Mouse (Mus musculus) embryo, embryonic 10 days (tissue): ENCODE data around the gene Dnmt1.

Source experiments
- DNase-seq: peaks from one replicate; pipeline ENCODE4 v3.0.0-alpha.2; 2015; ENCODE audit warnings: low spot score

The Dnmt1 gene

DNA sequence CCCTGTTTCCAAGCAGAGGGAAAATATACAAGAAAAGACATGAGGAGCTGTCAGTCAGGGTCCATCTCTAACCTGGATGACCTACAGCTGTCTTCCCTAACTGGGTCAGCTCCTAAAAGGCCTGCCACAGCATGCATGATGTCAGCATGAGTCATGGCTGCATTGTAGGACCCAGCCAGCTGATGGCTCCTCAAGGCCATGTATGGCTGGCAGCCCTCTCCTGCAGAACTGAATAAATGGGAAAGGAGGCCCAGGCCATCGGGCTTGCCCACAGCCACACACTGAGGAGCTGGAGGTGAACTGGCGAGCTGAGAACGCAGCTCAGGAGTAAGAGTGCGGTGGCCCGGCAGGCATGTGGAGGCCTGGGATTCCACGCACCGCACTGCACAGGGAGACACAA is 16.3 kb downstream of the Dnmt1 start:
- no peak for DNase-seq

DNA sequence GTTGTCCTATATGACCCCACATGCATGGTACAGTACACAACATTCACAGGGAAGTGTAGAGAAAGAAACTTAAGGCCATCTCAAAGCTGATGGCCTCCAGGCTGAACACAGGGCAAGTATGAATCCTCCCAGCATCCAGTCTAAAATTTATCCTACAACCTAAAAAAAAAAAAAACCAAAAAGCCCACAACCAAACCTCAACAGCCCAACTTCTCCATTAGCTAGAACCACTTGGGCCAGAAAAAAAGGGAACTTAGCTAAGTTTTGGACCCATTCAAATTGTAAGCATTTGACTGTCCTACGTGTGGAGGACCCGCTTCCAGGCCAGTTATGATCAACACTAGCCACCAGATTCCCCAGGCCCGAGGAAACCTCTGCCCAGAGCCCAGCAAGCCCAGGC is 36.4 kb downstream of the Dnmt1 start:
- no peak for DNase-seq

DNA sequence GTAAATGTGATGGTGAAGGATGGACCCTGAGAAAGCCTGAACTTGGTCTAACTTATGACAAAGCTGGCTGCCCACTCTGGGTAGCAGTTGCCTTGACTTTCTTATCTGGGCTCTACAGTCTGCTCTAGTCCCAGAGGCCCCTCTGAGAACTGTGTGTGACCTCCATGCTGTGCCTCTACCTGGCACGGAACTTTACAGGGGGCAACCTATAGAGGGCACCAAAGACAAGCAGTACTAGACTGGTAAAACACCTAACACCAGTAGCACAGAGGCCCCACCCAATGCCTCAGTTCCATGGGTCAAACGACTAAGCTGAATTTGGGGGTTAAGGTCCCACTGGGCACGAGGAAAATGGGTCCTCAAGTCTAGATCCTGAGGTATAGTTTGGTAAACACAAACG is 43.5 kb downstream of the Dnmt1 start:
- DNase-seq = no peak

DNA sequence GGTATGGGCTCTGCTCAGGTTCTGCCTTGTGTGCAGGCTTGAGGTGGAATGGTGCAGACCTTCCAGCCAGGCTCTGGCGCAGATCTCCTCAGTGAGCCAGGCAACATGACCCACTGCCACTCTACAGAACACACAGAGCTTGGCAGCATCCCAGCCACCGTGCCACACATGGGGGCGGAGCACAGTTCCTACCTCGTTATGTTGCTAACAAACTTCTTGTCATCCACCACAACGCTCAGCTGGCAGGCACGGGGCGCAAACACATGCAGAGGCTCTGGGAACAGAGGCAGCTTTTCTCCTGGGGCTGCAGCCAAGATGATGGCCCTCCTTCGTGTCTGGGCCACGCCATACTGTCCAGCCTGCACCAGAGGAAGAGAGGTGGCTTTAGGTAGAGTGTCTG is 49.7 kb downstream of the Dnmt1 start:
- DNase-seq = no peak

DNA sequence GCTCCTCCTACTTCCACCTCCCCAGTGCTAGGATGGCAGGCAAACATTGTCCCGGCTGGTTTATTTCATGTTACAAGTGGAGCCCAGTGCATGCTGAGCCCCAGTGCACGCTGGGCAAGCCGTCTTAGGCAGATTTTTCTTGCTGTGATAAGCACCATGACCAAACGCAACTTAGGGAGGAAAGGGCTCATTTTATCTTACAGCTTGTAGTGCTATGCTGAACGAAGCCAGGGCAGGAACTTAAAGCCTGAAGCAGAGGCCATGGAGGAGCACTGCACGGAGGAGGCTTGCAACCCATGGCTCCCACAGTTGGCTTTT is 57.6 kb downstream of the Dnmt1 start:
- no peak for DNase-seq

DNA sequence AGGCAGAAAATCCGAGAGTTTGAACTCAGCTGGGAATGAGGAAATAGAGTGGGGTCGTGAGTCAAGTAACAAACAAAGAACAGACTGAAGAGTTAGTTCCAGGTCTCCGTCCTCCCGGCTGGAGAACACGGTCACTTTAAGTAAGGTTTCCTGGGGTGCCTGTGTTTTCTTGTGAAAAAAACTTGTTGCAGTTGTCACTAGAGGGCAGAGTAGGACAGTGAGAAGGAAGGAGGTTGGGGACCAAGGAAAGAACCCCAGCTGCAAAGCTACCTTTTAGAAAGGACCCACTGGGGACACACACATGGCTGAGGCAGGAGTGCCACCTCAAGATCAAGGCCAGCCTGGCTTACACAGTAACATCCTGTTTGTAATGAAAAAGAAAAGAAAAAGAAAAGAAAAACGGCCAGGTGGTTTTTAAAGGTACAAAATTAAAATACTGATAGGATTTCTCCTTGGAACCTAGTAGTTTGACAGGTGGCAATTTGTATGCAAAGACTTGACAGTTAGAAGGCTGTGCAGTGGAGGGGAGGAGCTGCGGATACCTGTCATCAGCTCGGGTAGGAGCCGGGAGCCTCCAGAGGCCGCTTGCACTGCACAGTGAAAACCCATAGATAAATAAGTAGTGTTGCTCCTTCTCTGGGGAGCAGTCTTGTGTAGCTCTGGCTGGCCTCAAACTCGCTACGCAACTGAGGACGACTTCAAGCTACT is 58.1 kb downstream of the Dnmt1 start:
- peak; percentile 67 for DNase-seq

DNA sequence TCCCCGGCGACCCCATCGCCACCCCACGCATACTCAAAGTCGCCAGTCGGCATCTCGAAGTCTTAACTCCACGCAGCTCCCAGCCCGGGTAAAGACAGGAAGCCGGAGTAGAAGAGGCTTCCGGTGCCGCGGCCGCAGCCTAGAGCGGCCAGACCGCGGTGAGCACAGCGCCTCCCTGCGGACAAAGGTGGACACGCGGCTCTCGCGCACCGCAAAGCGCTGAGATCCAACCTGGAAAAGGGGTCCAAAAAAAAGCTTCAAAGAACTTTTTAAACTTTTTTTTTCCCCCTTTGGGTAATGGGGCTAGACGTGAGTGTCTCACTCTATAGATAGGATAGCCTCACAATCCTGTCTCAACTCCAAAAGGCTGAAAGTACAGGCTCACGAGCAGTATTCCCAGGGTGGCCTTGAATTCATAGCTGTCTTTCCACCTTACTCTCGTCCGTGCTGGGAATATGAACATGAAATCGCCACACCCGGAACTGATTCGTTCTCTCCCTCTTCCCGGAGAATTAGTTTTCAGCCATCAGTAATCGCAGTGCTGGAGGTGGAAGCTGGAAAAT is 61.1 kb downstream of the Dnmt1 start, which contains the start of gene Eif3g:
Gene Eif3g, minus strand, starts transcription at position 113 of the 563 bp plus-strand sequence.
- peak; percentile 91 for DNase-seq

DNA sequence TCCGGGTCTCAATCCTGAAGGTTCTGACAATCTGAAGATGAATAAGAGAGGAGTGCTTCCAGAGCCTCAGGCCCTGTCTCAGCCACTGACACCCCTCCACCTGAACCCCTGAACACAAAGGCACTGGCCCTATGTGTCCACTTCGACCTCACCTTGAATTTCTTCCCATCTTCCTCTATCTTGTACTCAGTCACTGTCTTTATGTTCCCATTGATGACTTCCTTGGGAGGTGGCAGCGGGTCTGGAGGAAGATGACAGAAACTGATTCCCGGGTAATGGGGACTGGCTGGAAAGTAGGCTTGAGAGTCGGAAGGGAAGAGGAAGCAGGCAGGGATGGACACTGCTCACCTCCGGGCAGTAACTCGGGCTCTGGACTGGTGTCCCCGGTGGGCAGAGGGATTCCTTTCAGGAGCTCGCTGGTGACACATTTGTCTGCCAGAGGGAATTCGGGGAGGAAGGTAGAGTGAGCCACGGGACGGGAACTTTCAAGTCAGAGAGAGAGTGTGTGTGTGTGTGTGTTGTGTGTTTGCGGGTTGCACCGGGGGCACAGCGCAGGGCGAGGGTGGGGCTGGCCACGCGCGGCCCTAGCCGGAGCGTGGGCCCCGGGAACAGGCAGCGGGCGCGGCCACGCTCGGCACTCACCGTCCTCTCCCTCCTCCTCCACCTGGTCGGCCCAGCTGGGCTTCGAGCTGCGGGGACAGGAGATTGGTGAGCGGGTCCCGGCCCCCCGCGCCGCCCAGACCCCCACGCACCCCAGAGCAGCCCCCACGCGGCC is 61.8 kb downstream of the Dnmt1 start:
- no peak for DNase-seq

DNA sequence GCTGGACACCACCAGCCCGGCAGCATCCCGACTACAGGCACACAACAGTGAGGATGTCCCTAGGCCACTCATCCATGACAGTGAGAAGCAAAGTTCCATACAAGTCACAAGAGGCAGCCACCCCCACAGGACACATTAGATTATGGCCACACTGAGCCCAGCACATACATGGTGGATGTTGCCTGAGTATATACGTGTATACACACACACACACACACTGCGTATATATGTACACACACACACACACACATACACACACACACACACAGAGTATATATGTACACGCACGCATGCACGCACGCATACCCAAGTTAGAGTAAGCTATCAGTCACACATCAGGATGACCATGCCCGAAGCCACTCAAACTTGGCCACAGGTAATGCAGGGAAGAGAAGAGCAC is 64.3 kb downstream of the Dnmt1 start:
- DNase-seq = no peak

DNA sequence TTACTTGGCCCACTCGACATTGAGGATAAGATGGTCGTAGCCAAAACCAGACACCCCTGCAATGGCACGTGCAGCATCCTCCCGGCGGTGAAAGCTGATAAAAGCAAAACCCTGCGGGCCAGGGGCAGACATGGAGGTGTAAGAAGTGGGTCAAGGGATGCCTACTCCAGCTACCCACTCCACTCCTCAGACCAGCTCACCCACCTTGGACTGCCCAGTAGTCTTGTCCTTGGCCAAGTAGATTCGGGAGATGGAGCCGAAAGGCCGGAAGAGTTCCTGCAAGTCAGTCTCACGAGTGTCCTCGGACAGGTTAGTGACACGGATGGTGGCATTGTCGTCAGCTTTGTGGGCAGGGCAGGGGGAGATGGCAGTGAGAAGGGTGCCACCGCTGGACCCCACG is 65.1 kb downstream of the Dnmt1 start:
- no peak for DNase-seq

DNA sequence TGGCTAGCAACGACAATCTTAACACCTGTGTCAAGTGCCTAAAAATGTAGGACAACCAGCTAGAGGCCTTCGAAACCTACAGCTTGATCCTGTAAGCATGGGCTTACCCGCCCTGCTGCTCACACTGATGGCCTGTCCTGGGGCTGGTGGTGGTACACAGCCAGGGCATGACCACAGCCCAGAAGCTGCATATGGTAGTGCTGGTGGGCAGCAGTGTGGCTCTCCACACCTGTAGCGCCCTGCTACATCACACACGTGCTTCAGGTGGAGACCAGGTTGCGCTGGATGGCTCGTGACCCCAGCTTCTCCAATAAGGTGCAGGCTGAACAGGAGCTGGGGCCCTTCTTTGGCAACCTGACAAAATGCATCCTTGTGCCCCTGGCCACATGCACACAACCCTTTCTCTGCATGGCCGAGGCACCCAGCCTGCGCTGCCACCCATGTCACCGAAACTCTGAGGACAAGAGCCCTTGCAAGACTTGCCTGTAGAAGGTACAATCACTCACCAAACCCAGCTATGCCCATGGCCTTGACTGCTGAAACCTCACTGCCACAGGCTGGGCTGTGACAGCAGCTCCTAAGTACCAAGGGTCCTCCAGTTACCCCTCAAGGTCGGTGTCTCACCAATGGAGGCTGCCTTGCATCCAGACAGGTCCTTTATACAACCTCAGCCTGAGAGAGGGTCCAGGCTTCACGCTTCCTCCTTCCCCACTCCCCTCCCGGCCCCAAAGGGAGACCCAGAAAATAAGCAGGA is 65.9 kb downstream of the Dnmt1 start:
- DNase-seq = no peak

DNA sequence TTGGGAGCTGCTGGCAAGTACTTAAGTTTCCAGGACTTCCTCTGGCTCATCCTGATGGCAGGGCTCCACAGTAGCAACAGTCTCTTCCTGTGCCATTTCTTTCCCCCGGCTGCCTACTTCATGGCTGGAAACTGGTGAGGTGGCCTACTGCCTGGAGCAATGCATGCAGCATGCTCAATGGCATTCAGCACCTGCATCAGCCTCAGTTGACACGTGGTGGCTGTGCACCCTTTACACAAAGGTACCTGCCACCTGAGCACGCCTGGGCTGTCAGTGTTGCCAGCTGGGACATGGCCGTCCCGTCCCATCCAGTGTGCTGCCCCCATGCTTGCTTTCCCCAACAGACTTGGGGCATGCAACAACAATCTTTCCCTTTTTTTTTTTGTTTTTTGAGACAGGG is 66.6 kb downstream of the Dnmt1 start:
- no peak for DNase-seq

DNA sequence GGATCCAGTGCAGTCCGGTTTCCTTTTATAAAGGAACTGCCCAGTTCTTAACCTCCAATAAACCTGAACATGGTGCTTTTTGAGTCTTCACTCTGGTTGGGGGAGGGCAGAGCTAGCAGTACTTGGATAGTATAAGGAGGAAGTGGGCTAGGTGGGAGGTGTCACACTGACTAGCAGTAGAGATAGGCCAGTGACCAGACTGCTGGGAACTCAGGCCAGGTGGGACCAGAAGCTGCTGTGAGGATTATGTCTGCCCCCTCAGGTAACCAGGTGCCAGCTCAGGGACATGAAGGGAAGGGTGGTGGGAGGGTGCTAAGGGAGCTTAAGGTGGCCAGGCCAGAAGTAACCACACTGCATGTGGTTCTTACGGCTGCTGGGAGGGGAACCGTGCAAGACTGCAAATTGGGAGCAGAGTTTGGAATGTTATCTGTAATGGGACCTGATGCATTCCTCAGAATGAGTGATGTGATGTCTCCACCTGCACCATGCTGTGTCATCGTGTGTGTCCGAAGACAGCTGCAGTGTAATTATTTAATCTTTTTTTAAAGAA is 67.5 kb downstream of the Dnmt1 start:
- no peak for DNase-seq

DNA sequence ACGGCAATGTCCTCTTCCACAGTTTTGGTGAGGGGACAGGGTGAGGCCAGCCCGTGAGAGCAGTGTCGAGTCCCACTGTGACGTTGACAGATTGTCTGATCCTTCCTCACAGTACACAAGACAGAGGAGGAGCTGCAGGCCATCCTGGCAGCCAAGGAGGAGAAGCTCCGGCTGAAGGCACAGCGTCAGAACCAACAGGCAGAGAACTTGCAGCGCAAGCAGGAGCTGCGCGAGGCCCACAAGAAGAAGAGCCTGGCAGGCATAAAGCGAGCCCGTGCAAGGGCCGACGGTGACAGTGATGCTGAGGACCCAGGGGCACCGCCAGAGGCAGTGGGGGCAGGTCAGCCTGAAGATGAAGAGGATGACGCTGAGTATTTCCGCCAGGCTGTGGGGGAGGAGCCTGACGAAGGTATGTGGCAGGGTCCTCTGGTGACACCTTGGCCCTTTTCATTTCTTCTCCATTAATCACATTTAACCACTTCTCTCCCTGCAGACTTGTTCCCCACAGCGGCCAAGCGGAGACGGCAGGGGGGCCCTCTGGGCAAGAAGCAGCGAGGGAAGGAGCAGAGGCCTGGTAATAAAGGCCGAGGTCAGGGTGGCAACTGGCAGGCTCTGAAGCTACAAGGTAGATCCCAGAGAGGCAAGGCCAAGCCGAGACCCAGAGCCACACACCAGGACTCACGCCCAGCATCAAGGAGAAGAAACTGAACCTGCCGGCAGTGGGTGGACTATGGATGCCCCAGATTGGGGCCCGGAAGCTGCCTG is 68.2 kb downstream of the Dnmt1 start:
- DNase-seq = no peak

DNA sequence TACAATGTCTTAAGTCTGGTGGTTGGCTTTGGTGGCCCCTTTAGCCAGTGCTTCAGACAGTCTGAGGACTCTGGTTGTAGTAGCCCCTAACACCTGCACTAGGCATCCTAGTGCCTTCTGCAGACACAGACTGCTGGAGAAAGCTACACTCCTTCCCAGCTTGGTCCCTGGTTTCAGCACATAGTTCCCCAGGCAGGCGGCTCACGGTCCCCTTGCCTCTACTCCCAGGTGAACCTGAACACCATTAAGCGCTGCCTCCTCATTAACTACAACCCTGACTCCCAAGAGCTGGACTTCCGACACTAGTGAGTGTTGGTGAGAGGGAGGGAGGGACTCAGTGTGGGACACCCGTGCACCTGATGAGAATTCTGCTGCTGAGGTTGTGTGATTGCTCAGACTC is 69.3 kb downstream of the Dnmt1 start:
- no peak for DNase-seq

DNA sequence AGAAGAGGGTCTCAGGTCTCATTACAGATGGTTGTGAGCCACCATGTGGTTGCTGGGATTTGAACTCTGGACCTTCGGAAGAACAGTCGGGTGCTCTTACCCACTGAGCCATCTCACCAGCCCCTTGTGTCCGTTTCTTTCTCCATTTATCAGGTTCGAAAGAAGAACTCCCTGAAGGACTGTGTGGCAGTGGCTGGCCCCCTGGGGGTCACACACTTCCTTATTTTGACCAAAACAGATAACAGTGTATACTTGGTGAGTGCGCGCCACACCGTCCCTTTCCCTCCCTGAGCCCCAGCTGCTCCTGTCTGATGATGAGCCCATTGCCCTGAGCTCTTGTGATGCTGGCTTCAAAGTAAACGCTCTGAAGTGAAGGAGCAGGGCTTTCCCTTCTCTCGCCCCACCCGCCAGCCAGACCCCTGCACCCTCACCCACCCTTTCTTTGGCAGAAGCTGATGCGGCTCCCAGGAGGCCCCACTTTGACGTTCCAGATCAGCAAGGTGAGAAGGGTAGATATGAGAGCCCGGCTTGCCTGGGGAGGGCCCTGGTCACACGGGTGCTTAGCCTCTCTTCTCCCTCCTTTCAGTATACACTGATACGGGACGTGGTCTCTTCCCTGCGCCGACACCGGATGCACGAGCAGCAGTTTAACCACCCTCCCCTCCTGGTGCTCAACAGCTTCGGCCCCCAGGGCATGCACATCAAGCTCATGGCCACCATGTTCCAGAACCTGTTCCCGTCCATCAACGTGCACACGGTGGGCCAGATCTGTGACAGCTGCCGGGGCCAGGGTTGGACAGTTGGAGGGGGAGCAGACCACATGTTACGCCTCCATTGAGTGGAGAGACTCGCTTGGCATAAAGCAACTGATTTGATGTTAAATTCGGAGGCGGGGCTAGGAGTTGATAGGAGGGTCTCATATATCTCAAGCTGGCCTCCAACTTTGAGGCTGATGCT is 70.2 kb downstream of the Dnmt1 start:
- DNase-seq = no peak

DNA sequence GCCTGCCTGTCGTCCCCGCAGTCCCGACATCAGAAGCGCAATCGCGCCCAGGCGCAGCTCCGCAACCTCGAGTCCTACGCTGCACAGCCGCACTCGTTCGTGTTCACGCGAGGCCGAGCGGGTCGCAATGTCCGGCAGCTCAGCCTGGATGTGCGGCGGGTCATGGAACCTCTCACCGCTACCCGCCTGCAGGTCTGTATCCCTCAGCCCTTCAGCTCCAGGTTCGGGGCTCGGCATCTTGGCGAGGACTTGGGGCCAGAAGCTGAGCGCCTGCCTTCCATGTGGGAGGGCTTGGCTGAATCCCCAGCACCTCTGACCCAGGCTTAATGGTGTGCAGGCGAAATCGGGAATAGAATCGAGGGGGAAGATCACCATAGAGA is 71.3 kb downstream of the Dnmt1 start:
- no peak for DNase-seq

DNA sequence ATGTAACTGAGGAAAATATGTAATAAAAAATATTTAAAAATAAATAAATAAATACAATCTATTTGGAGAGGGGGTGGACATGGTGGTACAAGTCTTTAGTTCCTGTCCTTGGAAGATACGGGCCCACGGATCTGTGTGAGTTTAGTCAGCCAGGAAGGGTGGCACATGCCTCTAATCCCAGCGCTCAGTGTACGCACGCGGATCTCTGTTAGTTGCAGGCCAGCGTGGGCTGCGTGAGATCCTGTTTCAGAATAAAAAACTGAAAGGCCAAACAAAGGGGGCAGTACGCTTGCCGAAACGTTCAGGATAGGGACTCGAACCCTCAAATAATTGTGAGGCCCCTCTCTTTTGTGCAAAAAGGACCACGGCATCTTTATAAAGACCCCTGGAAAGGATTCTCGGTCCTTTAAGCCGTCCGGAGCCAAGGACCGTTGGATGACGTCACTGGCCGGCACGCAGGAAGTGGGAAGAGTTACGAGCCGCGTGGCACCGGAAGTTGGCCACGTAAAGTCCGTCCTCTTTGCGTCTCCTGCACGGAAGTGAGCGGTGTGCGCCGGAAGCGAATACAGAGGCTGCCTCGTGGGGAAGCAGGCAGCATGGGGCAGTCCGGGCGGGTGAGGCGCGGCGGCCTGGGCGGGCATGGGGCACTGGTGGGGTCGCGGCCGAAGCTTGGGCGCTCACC is 71.8 kb downstream of the Dnmt1 start, which contains the start of gene Ppan:
Gene Ppan, plus strand, starts transcription at position 472 of the 682 bp plus-strand sequence.
- peak; percentile 99 for DNase-seq

DNA sequence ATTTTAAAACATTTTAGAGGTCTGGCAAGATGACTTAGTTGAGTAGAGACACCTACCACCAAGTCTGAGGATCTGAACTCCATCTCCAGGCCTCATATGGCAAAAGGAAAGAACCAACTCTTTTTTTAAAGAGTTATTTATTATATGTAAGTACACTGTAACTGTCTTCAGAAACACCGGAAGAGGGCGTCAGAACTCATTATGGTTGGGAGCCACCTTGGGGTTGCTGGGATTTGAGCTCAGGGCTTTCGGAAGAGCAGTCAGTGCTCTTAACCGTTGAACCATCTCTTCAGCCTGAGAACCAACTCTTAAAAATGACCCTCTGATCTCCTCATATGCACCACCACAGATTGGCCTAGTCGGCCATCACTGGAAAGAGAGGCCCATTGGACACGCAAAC is 72.5 kb downstream of the Dnmt1 start:
- DNase-seq = no peak

DNA sequence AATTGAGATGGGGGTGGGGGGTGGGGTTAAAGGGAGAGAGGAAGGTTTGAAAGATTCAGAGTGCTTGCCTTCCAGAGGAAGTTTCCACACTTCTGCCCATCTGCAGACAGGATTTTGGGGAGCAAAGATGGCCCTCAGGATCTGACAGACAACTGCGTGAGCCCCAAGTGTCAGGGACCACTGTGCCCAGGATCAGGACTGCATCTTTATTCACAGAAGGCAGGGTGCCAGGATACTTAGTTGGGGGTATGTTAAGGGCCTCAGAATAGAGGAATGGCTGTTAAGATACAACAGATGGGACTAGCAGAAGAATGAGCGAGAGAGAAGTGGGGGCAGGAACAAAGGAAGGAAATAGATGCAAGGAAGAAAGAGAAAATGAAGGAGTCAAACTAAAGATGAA is 73.1 kb downstream of the Dnmt1 start:
- DNase-seq = no peak
